Mouse (Mus musculus) heart, embryonic 12.5 days (tissue): Measurements from ENCODE around the gene Ccn2. TPM values are rescaled to one million over a fixed set of nuclear protein-coding genes. Genes with fewer than 3 reads are reported as not detected.

Experiments used
- ATAC-seq: fragments of 200-750 bp; cut with Nextera tagmentation; 2 replicates; pipeline ENCODE4 v1.8.0; 2017; ENCODE audit warnings: moderate TSS enrichment, moderate library complexity; ENCODE audit not compliant: insufficient number of reproducible peaks, low FRiP score
- H3K27ac ChIP-seq: fragments of 300-500 bp; sonication (generic); 2 replicates; pipeline ENCODE4 v1.5.1; 2016; ENCODE audit warnings: mild to moderate bottlenecking, moderate library complexity; ENCODE audit not compliant: poor library complexity, severe bottlenecking
- H3K27me3 ChIP-seq: fragments of 300-500 bp; sonication (generic); replicated peaks from 2 replicates; pipeline ENCODE4 v1.6.1; 2016; ENCODE audit warnings: mild to moderate bottlenecking, moderate library complexity
- H3K36me3 ChIP-seq: fragments of 300-500 bp; sonication (generic); 2 replicates; pipeline ENCODE4 v1.6.1; 2016; ENCODE audit warnings: mild to moderate bottlenecking, moderate library complexity
- H3K4me1 ChIP-seq: fragments of 300-500 bp; sonication (generic); replicated peaks from 2 replicates; pipeline ENCODE4 v1.6.1; 2016; ENCODE audit warnings: mild to moderate bottlenecking
- H3K4me2 ChIP-seq: fragments of 300-500 bp; sonication (generic); 2 replicates; pipeline ENCODE4 v1.6.1; 2016; ENCODE audit warnings: mild to moderate bottlenecking, moderate library complexity
- H3K4me3 ChIP-seq: fragments of 300-500 bp; sonication (generic); 2 replicates; pipeline ENCODE4 v1.5.1; 2016; ENCODE audit warnings: mild to moderate bottlenecking
- H3K9ac ChIP-seq: fragments of 300-500 bp; sonication (generic); 2 replicates; pipeline ENCODE4 v1.6.1; 2016; ENCODE audit warnings: mild to moderate bottlenecking, moderate library complexity
- H3K9me3 ChIP-seq: fragments of 300-500 bp; sonication (generic); replicated peaks from 2 replicates; pipeline ENCODE4 v1.6.1; 2016; ENCODE audit warnings: mild to moderate bottlenecking, moderate library complexity
- WGBS: fragments of 180-500 bp; shearing (Covaris S2); methylation state at CpG from one replicate; pipeline ENCODE4 v1.1.7; 2016; 5-methylcytosine and 5-hydroxymethylcytosine counted together
- polyA plus RNA-seq: library from polyadenylated mRNA; unstranded; fragments of >200 nt; fragmentation: Nextera tagmentation; extraction: Ambion mirVana; gene quantifications from 2 replicates; pipeline ENCODE4 v1.2.1, GENCODE M21; 2016

The Ccn2 gene
- polyA plus RNA-seq, 1 experiment from 2014 or later, result 56.8 TPM

- Histone ChIP-seq H3K27ac (no peak overlapping the region), H3K9me3 (no peaks in the 10 kb centered on the region), H3K4me3 (no peak overlapping the region), H3K9ac (peak overlapping the region; percentile 2; the same call in 1 of the 2 replicates), H3K4me1 (no peaks in the 10 kb centered on the region; the same call in none of the 2 replicates), H3K36me3 (no peaks in the 10 kb centered on the region), H3K27me3 (no peaks in the 10 kb centered on the region), H3K4me2 (peak overlapping the region; percentile 11; the same call in 1 of the 2 replicates)
- WGBS, result 39% methylated on average over 9 of the region's 9 CpGs
- ATAC-seq, result no peak
Observed at GRCm38 (mm10) chr10:24629086-24629720, 34.0 kb downstream of the Ccn2 start.

- no peaks in the 10 kb centered on the region for H3K36me3 ChIP-seq
- peak overlapping the region; percentile 46; the same call in 1 of the 2 replicates for H3K9ac ChIP-seq
- H3K4me1 ChIP-seq, result peaks cover 12% of the 10 kb centered on the region
- peak overlapping the region; percentile 43 for H3K4me2 ChIP-seq
- no peak overlapping the region for H3K27ac ChIP-seq
- H3K4me3 ChIP-seq, result no peak overlapping the region
- WGBS, result 25% methylated on average over 18 of the region's 18 CpGs
- no peak for ATAC-seq
- no peaks in the 10 kb centered on the region for H3K27me3 ChIP-seq
- no peaks in the 10 kb centered on the region for H3K9me3 ChIP-seq
Observed at GRCm38 (mm10) chr10:24630469-24631081, 35.3 kb downstream of the Ccn2 start.

GRCm38 (mm10) chr10:24631122-24631521, 35.9 kb downstream of the Ccn2 start:
- Histone ChIP-seq H3K4me1 (peaks cover 17% of the 10 kb centered on the region), H3K4me2 (no peak overlapping the region), H3K36me3 (no peaks in the 10 kb centered on the region), H3K9me3 (no peaks in the 10 kb centered on the region), H3K9ac (no peak overlapping the region), H3K4me3 (no peak overlapping the region), H3K27ac (no peak overlapping the region), H3K27me3 (no peaks in the 10 kb centered on the region)
- 86% methylated on average over 5 of the region's 5 CpGs for WGBS
- ATAC-seq, result no peak

GRCm38 (mm10) chr10:24634288-24634687, 39.0 kb downstream of the Ccn2 start:
- no peaks in the 10 kb centered on the region for H3K9me3 ChIP-seq
- no peak overlapping the region for H3K9ac ChIP-seq
- no peaks in the 10 kb centered on the region for H3K27me3 ChIP-seq
- H3K4me2 ChIP-seq, result no peak overlapping the region
- H3K27ac ChIP-seq, result peak overlapping the region; percentile 6; the same call in 1 of the 2 replicates
- ATAC-seq, result no peak
- no peak overlapping the region for H3K4me3 ChIP-seq
- no peaks in the 10 kb centered on the region for H3K36me3 ChIP-seq
- 56% methylated on average over 9 of the region's 9 CpGs for WGBS
- peaks cover 29% of the 10 kb centered on the region for H3K4me1 ChIP-seq

- Histone ChIP-seq H3K4me3 (no peak overlapping the region), H3K9me3 (no peaks in the 10 kb centered on the region), H3K9ac (no peak overlapping the region), H3K27ac (0 out of 2 replicates have a peak overlapping the region, but pooled peaks have one; percentile 33), H3K36me3 (no peaks in the 10 kb centered on the region), H3K27me3 (no peaks in the 10 kb centered on the region), H3K4me2 (peak overlapping the region; percentile 23; the same call in 1 of the 2 replicates), H3K4me1 (peaks cover 29% of the 10 kb centered on the region)
- 0 out of 2 replicates have a peak, but pooled peaks have one; percentile 27 for ATAC-seq
- WGBS, result 18% methylated on average over 11 of the region's 11 CpGs
Observed at GRCm38 (mm10) chr10:24635331-24635815, 40.1 kb downstream of the Ccn2 start.

- Histone ChIP-seq H3K9me3 (no peaks in the 10 kb centered on the region), H3K4me1 (peaks cover 29% of the 10 kb centered on the region), H3K9ac (no peak overlapping the region), H3K27ac (peak overlapping the region; percentile 33; the same call in 1 of the 2 replicates), H3K4me3 (no peak overlapping the region), H3K27me3 (no peaks in the 10 kb centered on the region), H3K4me2 (no peak overlapping the region), H3K36me3 (no peaks in the 10 kb centered on the region)
- no peak for ATAC-seq
- 79% methylated on average over 10 of the region's 10 CpGs for WGBS
Observed at GRCm38 (mm10) chr10:24635884-24636283, 40.6 kb downstream of the Ccn2 start.

GRCm38 (mm10) chr10:24636986-24637385, 41.7 kb downstream of the Ccn2 start:
- no peaks in the 10 kb centered on the region for H3K27me3 ChIP-seq
- WGBS, result 82% methylated on average over 2 of the region's 2 CpGs
- H3K4me2 ChIP-seq, result no peak overlapping the region
- H3K9ac ChIP-seq, result no peak overlapping the region
- peaks cover 29% of the 10 kb centered on the region for H3K4me1 ChIP-seq
- no peak overlapping the region for H3K27ac ChIP-seq
- ATAC-seq, result no peak
- no peaks in the 10 kb centered on the region for H3K36me3 ChIP-seq
- no peaks in the 10 kb centered on the region for H3K9me3 ChIP-seq
- no peak overlapping the region for H3K4me3 ChIP-seq

GRCm38 (mm10) chr10:24638306-24639070, 43.2 kb downstream of the Ccn2 start:
- Histone ChIP-seq H3K9ac (no peak overlapping the region), H3K27ac (no peak overlapping the region), H3K9me3 (no peaks in the 10 kb centered on the region), H3K36me3 (no peaks in the 10 kb centered on the region), H3K4me1 (peaks cover 29% of the 10 kb centered on the region), H3K27me3 (no peaks in the 10 kb centered on the region), H3K4me3 (no peak overlapping the region), H3K4me2 (no peak overlapping the region)
- WGBS, result 41% methylated on average over 10 of the region's 10 CpGs
- no peak; the same call in 1 of the 2 replicates for ATAC-seq

GRCm38 (mm10) chr10:24639596-24639995, 44.4 kb downstream of the Ccn2 start:
- no peaks in the 10 kb centered on the region for H3K27me3 ChIP-seq
- H3K27ac ChIP-seq, result no peak overlapping the region
- WGBS, result 56% methylated on average over 7 of the region's 7 CpGs
- no peak overlapping the region for H3K4me3 ChIP-seq
- H3K9me3 ChIP-seq, result no peaks in the 10 kb centered on the region
- no peak overlapping the region for H3K9ac ChIP-seq
- H3K4me2 ChIP-seq, result no peak overlapping the region
- H3K36me3 ChIP-seq, result no peaks in the 10 kb centered on the region
- ATAC-seq, result no peak
- H3K4me1 ChIP-seq, result peaks cover 26% of the 10 kb centered on the region

GRCm38 (mm10) chr10:24640186-24640875, 45.1 kb downstream of the Ccn2 start:
- H3K9ac ChIP-seq, result no peak overlapping the region
- H3K27ac ChIP-seq, result no peak overlapping the region
- no peaks in the 10 kb centered on the region for H3K9me3 ChIP-seq
- no peak overlapping the region for H3K4me2 ChIP-seq
- H3K4me1 ChIP-seq, result peaks cover 19% of the 10 kb centered on the region
- ATAC-seq, result no peak
- 61% methylated on average over 6 of the region's 6 CpGs for WGBS
- H3K36me3 ChIP-seq, result no peaks in the 10 kb centered on the region
- no peaks in the 10 kb centered on the region for H3K27me3 ChIP-seq
- no peak overlapping the region for H3K4me3 ChIP-seq
